Mouse (Mus musculus): ENCODE data around the gene Cbl.

Gene Cbl

DNA sequence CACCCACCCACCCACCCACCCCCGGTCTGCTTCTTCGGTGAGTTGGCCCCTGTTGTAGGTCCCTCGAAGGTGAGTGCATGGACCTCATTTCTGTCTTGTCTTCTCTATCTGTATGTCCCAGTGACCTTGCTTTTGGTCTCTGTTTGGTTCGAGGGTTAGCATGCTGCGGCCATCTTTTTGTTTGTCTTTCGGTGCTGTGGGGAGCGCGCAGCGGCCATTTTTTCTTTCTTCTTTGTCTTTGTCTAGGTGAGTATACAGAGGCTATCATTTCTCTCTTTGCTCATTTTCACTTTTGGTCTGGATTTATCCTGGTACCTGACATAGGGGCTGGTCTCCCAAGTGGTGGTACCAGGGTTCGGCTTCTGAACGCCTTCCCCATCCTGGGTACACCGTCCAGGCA, 55.0 kb downstream of the Cbl start:
- DNase-seq = no peak

GRCm38 (mm10) chr9:44178389-44178788, 55.5 kb downstream of the Cbl start:
- peak; percentile 42 for DNase-seq

- DNase-seq = no peak
Measured at GRCm38 (mm10) chr9:44177405-44177804, 56.4 kb downstream of the Cbl start.

DNA sequence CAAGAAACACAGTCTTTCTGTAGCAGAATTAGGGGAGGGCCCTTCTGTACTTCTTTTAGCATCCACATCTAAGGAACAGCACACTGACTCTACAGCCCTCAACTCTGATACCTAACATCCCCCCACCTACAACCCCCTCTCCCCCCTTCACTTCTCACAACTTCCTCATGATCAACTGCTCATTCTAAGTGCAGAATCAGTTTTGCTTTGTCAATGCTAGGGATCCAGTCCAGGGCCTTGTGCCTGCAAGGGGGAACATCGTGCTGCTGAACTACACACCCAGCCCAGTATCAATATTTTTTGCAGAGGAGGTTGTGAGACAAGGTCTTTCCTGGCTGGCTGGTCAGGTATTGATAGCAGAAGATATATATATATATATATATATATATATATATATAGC, 57.9 kb downstream of the Cbl start:
- DNase-seq = no peak

DNA sequence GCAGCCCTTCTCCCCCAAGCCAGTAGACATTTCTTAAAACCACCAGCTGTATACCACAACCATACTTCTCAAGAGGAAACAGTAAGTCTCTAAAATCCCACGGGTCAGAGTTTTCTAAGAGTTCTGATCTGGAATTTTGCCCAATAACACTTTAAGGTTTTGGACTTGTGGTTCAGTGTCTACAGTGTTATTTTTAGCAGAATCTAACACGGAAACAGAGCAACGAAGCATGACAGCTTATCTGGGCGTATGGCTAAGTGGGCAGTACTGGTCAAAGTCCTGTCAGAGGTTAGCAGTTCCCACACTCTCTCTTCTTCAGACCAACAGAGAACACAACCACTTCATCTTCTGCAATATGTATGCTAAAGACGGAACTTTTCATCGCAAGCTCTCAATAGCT, 58.3 kb downstream of the Cbl start:
- no peak for DNase-seq

DNA sequence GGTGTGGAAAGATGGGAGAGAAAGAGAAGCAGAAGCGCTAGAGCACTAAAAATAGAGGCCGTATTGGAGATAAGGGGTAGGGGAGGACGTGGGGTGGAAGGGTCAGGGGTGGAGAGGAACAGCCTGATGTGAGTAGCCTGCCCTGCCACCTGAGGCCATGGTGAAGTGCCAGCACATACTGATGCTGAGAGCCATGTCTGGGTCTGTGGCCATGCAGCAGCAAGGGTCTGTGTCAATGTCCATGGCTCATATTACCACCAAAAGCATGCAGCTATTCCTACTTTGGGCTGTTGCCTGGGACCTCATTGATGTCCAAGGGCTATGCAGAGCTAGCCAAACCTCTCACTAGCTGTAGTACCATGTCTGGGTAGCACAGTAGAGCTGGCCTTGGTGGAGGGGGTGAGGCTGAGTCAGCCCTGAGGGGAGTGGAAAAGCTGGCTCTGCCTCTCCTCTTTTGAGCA, 63.1 kb downstream of the Cbl start:
- DNase-seq = no peak

- DNase-seq = no peak
Measured at GRCm38 (mm10) chr9:44168931-44169330, 64.9 kb downstream of the Cbl start.

GRCm38 (mm10) chr9:44159886-44160285, 74.0 kb downstream of the Cbl start:
- no peak for DNase-seq

DNA sequence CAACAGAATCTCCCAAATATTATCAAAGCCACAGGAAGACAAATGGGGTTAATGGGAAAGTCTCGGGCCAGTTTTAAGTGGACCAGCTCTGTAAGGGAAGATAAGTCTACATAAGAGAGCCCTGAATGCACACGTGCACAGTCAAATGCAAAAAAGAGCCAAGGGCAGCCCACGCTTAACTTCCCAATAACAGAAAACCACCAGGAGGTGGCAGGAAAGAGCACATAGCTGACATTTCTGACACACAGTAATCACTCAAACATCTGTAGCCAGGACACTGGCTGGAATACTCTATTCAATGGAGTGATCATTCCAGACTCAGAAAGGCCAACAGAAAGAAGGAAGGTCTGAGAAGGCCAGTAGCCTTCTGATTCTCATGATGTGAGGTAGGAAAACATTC, 86.6 kb downstream of the Cbl start:
- no peak for DNase-seq

DNA sequence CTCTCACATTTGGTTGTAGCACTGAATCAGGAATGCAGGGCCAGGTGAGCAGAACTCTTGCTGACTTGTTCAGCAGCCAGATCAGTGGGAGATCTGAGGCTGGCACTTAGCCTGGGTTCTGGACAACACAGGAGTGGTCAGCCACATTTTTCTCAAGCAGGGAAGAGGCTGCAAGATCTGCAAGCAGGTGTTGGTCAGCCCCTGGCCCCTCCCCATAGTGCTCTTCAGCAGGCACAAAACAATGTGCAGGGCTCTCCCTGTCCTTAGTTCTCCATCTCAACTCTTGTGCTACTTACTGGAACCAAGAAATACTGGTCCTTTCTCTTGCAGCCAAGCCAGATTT, 89.2 kb downstream of the Cbl start:
- no peak for DNase-seq

DNA sequence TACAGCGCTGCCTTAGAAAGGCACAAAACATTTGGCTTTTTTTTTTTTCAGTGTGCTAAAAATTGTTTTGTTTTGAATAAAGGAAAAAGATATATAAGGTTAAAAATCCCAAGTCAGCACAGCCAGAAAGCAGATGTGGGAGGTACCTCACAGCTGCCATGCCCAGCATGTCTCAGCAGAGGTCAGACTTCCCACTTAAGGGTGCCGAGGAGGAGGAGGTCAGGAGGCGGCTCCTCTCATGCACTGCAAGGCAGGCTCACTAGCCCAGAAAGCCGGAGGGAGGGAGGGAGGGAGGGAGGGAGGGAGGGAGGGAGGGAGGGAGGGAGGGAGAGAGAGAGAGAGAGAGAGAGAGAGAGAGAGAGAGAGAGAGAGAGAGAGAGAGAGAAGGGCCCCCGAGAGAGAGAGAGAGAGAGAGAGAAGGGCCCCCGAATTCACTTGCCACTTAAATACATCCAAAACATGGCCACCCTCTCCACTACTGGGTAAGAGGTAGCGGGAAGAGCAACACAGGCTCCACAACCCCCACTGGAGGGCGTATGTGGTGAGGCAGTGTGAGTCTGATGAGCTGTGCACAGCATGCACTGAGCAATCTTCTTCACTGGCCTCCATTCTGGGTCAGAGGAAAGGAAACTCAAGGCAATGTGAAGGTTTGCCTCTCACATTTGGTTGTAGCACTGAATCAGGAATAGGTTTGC, 89.7 kb downstream of the Cbl start:
- DNase-seq = no peak

DNA sequence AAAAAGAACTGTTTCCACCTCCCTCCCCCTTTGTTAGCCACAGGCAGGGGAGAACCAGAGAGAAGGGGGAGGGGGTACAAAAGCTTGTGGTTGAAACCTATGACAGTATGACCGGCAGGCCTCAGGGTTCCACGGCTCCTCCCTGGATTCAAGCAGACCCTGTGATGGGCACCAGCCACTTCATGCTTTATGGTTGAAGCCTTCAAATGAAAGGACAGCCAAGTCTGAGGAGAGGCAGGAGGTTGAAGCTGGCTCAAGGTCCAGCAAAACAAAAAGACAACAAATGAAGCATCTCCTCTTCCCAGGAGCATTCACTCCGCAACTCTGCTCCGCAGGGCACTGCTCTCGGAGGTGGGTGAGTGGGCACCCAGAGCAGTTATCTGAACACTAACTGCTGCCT, 90.4 kb downstream of the Cbl start:
- DNase-seq = no peak

GRCm38 (mm10) chr9:44141951-44142350, 91.9 kb downstream of the Cbl start:
- no peak for DNase-seq

DNA sequence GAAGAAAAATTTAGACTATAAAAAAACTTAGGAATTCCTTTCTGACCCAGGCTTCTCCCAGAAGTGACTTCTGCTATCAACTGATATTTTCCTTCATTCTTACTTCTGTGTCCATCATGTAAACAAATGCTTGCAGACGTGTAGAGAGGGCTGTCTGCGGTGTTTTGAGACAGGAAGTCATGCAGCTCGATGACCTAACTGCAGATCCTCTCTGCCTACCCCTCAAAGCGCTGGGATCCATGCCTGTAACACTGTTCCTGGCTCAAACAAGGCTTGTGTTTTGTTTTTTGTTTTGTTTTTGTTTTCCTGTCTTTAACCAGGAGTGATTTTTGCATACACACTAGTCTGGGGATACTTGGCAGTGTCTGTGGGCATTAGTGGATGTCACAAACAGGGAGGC, 96.0 kb downstream of the Cbl start:
- DNase-seq = no peak

- DNase-seq = no peak
Measured at GRCm38 (mm10) chr9:44135731-44136411, 98.0 kb downstream of the Cbl start.

DNA sequence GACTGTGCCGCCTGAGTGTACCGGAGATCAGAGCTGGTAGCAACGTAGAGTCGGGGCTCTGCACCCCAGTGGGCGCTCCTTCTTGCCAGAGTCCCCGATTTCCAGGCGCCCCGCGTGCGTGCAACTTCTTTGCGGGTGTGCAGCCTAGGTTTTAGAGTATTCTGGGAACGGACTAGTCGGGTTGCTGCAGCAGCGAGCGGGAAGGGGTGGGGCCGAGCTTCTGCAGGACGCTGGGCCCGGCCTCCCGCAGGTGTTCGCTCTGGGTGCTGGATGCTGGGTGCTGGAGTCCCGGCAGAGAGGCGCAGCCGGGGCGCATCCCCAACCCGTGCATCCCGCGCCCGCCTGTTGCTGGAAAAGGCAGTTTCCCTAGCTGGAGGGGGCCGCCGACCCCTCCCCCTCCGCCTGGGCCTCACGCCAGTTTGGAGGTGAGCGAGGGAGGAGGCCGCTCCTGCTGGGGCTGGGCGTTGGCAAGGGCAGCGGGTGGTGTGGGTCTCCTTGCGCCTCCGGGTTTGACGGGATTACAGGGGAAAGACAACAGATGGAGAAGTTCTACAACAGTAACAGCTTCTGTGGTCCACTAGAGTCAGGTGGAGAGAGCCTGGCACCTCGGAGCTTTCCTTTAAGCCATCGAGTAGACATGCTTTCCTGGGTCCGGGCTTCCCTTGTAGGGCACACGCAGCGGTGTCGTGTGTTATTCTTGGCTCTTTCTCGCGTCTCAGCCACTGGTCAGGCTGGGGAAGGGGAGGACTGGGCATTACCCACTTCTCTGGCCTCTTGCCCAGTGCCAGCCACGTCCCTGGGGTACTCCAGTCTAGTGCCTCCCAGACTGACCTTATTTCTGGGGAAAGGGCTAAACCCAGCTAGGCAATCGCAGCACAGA, 98.8 kb downstream of the Cbl start:
- peak; percentile 39 for DNase-seq

DNA sequence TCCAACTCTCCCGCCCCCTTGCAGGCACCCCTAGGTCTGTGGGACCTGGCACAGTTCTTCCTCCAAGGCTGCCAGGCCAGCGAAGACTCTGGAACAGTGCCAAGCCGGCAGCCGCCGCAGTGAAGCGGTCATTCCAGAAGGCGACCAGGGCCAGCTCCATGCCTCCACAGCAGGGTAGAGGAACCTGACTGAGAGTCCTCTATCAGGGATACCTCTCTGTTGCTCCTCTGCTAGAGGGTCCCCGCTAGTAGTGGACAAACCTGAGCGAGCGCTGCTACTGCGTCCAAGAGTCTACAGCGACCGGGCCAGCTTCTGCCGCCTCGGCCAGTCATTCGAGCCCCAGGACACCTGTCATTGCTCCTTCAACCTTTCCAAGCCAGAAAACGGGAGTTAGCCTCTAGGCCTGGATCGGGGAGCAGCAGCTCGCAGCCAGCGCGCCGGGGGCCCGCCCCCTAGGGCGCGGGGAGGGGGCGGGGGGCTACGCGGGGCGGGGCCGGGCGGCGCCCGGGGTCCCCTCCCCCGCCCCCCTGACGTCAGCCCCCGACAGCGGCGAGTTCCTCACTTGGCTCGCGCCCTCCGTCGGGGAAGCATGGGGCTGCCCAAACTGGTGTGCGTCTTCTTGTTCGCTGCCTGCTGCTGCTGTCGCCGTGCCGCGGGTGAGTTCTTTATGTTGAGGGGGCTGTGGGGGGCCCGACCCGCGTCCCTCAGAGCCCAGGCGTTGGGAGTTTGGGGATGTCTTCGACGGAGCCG, 99.6 kb downstream of the Cbl start, which contains the start of gene Mcam:
Gene Mcam (plus strand): TSS at position 369 of the 750 bp plus-strand sequence.
- DNase-seq = peak; percentile 43

- DNase-seq = no peak
Measured at GRCm38 (mm10) chr9:44133287-44133686, 100.6 kb downstream of the Cbl start.

- no peak for DNase-seq
Measured at GRCm38 (mm10) chr9:44132200-44132599, 101.6 kb downstream of the Cbl start.

- DNase-seq = no peak
Measured at GRCm38 (mm10) chr9:44131276-44131590, 102.6 kb downstream of the Cbl start.

DNA sequence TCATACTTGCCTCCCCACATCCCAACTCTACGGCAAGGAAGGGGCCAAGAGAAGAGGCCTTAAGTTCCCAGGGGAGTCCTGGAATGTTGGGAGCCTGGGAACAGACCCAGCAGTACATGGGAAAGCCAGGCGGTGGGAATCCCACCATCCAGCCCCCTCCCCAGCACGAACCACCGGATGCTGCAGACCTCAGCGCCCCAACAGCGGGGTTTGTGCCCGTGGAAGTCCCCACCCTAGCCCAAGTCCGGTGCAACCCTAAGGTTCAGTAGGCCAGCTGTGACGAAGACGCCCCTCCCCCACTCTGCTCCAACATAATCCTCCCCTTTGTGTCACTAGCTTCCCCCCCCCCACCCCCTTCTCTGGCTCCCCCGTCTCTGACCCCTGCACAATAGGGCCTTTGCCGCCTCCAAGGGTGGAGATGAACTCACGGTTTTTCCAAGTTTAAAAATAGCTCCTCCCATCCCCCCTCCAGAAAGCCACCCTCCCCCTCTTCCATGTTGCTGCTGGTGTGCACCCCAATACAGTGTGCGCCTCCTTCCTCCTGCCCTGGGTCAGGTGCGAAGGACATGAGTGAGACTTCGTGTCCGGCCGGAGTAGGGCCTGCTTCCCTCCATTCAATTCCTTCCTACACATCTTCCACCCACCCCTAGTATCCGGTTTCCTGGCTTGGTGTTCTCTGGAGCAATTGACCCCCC, 103.1 kb downstream of the Cbl start:
- DNase-seq = peak; percentile 34

DNA sequence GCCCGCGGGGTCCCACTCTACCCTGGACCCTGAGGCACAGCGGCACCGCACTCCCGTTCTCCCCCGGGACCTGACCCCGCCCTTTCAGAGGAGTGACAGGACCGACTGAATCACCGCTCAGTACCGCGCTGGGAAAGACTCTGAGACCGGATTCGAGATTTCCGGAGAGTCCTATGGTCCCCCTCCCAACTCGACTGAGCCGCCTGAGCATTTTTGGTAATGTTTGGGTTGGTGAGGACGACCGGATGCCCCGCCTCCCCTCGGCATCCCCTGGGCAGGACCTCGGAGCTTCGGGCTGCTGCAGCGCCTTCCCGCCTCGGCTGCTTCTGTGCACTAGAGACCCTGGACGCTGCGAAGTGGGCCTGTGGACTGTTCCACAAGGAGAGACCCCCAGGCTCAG, 103.8 kb downstream of the Cbl start:
- peak; percentile 55 for DNase-seq

Data from liver (tissue).